Mouse (Mus musculus) bone marrow macrophage, adult 2 months (primary cell): Measurements from ENCODE around the gene Zdhhc19. TPM values are rescaled to one million over a fixed set of nuclear protein-coding genes. Genes with fewer than 3 reads are reported as not detected.

ENCODE experiments used
- H3K27ac ChIP-seq: 2 replicates; pipeline ENCODE4 v1.5.1; 2012; ENCODE audit warnings: low read depth, low read length; ENCODE audit not compliant: insufficient read depth
- H3K4me1 ChIP-seq: 2 replicates; pipeline ENCODE4 v1.6.1; 2012; ENCODE audit warnings: low read length; ENCODE audit not compliant: control insufficient read depth, insufficient read depth
- H3K4me3 ChIP-seq: 2 replicates; pipeline ENCODE4 v1.5.1; 2012; ENCODE audit warnings: mild to moderate bottlenecking, low read length, moderate library complexity; ENCODE audit not compliant: insufficient read depth
- CTCF ChIP-seq: IDR thresholded peaks from 2 replicates; pipeline ENCODE4 v1.5.1; 2012; ENCODE audit warnings: low read depth, mild to moderate bottlenecking, low read length, moderate library complexity
- POLR2A ChIP-seq: IDR thresholded peaks from 2 replicates; pipeline ENCODE4 v1.6.1; 2012; ENCODE audit warnings: mild to moderate bottlenecking, low read depth, low read length, borderline replicate concordance
- polyA plus RNA-seq: library from polyadenylated mRNA; stranded (reverse); fragments of >200 nt; gene quantifications from 2 replicates; pipeline ENCODE4 v1.2.4, GENCODE M21; 2012; ENCODE audit not compliant: missing spikeins, insufficient read depth, insufficient read length

Zdhhc19 gene
- polyA plus RNA-seq, 1 experiment = not detected

- H3K27ac ChIP-seq = no peak overlapping the region
- H3K4me3 ChIP-seq = no peak overlapping the region
- TF ChIP-seq POLR2A (no peak), CTCF (no peak)
- peaks cover 6% of the 10 kb centered on the region; the same call in 1 of the 2 replicates for H3K4me1 ChIP-seq
These were observed 34.4 kb upstream of the Zdhhc19 start for GRCm38 (mm10) chr16:32461713-32462112.

GRCm38 (mm10) chr16:32462950-32463349 is 33.1 kb upstream of the Zdhhc19 start:
- H3K27ac ChIP-seq = no peak overlapping the region
- peaks cover 2% of the 10 kb centered on the region; the same call in 1 of the 2 replicates for H3K4me1 ChIP-seq
- no peak overlapping the region for H3K4me3 ChIP-seq
- TF ChIP-seq CTCF = no peak
- TF ChIP-seq POLR2A = no peak

- Histone ChIP-seq H3K4me3 (no peak overlapping the region), H3K27ac (no peak overlapping the region), H3K4me1 (0 out of 2 replicates have a peak, but pooled peaks cover 2% of the 10 kb centered on the region)
- no peak for TF ChIP-seq CTCF
- TF ChIP-seq POLR2A = no peak
These were observed 32.6 kb upstream of the Zdhhc19 start for GRCm38 (mm10) chr16:32463426-32463825.

GRCm38 (mm10) chr16:32464908-32465307 is 31.2 kb upstream of the Zdhhc19 start:
- H3K27ac ChIP-seq = no peak overlapping the region
- TF ChIP-seq POLR2A (no peak), CTCF (no peak)
- no peak overlapping the region for H3K4me3 ChIP-seq
- H3K4me1 ChIP-seq = 0 out of 2 replicates have a peak, but pooled peaks cover 2% of the 10 kb centered on the region

GRCm38 (mm10) chr16:32468488-32468887 is 27.6 kb upstream of the Zdhhc19 start:
- H3K27ac ChIP-seq = no peak overlapping the region
- no peak for TF ChIP-seq CTCF
- TF ChIP-seq POLR2A = no peak
- H3K4me3 ChIP-seq = no peak overlapping the region
- H3K4me1 ChIP-seq = 0 out of 2 replicates have a peak, but pooled peaks cover 2% of the 10 kb centered on the region

GRCm38 (mm10) chr16:32469404-32470105 is 26.5 kb upstream of the Zdhhc19 start:
- H3K4me3 ChIP-seq = no peak overlapping the region
- 0 out of 2 replicates have a peak, but pooled peaks cover 2% of the 10 kb centered on the region for H3K4me1 ChIP-seq
- TF ChIP-seq POLR2A (no peak), CTCF (no peak)
- H3K27ac ChIP-seq = no peak overlapping the region

GRCm38 (mm10) chr16:32472276-32473015 is 23.6 kb upstream of the Zdhhc19 start:
- Histone ChIP-seq H3K27ac (no peak overlapping the region), H3K4me3 (no peak overlapping the region), H3K4me1 (no peaks in the 10 kb centered on the region)
- TF ChIP-seq CTCF = no peak

GRCm38 (mm10) chr16:32477315-32477714 is 18.8 kb upstream of the Zdhhc19 start:
- no peak overlapping the region for H3K27ac ChIP-seq
- no peak overlapping the region for H3K4me3 ChIP-seq
- H3K4me1 ChIP-seq = no peaks in the 10 kb centered on the region
- TF ChIP-seq POLR2A = no peak
- no peak for TF ChIP-seq CTCF

- TF ChIP-seq POLR2A (no peak), CTCF (no peak)
- H3K27ac ChIP-seq = no peak overlapping the region
These were observed 16.6 kb upstream of the Zdhhc19 start for GRCm38 (mm10) chr16:32479415-32479814.

GRCm38 (mm10) chr16:32484431-32484871 is 11.6 kb upstream of the Zdhhc19 start:
- Histone ChIP-seq H3K4me1 (no peaks in the 10 kb centered on the region), H3K4me3 (no peak overlapping the region), H3K27ac (no peak overlapping the region)
- TF ChIP-seq CTCF (no peak), POLR2A (no peak)

More at GRCm38 (mm10) chr16:32479415-32479814, 16.6 kb upstream of the Zdhhc19 start:
- no peaks in the 10 kb centered on the region for H3K4me1 ChIP-seq
- no peak overlapping the region for H3K4me3 ChIP-seq

GRCm38 (mm10) chr16:32485209-32485608 is 10.9 kb upstream of the Zdhhc19 start:
- TF ChIP-seq CTCF (no peak), POLR2A (no peak)
- Histone ChIP-seq H3K27ac (no peak overlapping the region), H3K4me3 (no peak overlapping the region), H3K4me1 (no peaks in the 10 kb centered on the region)
